ENCODE assay signal across 9 mouse cellular contexts in the genomic region with DNA sequence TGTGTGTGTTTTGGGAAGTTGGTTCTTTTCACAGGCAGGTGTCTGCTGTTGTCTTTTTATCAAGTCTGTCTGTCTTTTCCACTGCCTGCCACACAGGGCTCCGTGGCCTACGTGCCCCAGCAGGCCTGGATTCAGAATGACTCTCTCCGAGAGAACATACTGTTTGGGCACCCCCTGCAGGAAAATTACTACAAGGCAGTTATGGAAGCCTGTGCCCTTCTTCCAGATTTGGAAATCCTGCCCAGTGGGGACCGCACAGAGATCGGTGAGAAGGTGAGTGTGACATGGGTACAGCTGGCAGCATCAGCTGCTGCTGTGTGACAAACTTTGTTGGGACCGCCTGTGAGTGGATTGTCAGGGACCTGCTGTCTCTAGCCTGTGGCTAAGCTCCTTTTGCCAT.
DNase-seq lines count a peak whose midpoint lies in the region; ATAC-seq and TF ChIP-seq lines count a peak whose summit lies in the region.
"Had no signal": no experiment of that assay in that cellular context is flagged by ENCODE, and none has a peak within 500 bp of the region (broad histone marks: within the 10 kb centered on the region; RNA-seq: fewer than 3 reads in every experiment).

No protein-coding gene starts in this region.

- no peak overlapping the region for H3K27ac ChIP-seq in layer of hippocampus, adult 2 months
- no peak overlapping the region for H3K27ac ChIP-seq in forebrain, embryonic 10.5 days

- H3K4me3 ChIP-seq in layer of hippocampus, adult 2 months = no peak overlapping the region
- no peak overlapping the region for H3K4me3 ChIP-seq in forebrain, embryonic 10.5 days

- WGBS in forebrain, embryonic 10.5 days = 89% methylated on average over 6 of the region's 6 CpGs

- ATAC-seq in cerebellum, adult (ENCODE audit: insufficient number of reproducible peaks, low FRiP score, low TSS enrichment) = peak; percentile 62; the same call in 1 of the 2 replicates

- H3K9me3 ChIP-seq in forebrain, embryonic 10.5 days = no peaks in the 10 kb centered on the region

- H3K36me3 ChIP-seq in forebrain, embryonic 10.5 days (replicated peaks) = peaks cover 68% of the 10 kb centered on the region

- no peaks in the 10 kb centered on the region for H3K4me1 ChIP-seq in forebrain, embryonic 10.5 days

- H3K27me3 ChIP-seq in forebrain, embryonic 10.5 days (ENCODE audit: poor library complexity, severe bottlenecking) = no peaks in the 10 kb centered on the region

- TF ChIP-seq CTCF in layer of hippocampus, adult 2 months (conservative IDR thresholded peaks at IDR 0.05) = peak; percentile 55

- DNase-seq in cerebellum, adult 11 months = no peak
- DNase-seq in layer of hippocampus, adult 2 months (ENCODE audit: low spot score in 2 of 2) = no peak
- no peak for DNase-seq in layer of hippocampus, adult 11-12 months (ENCODE audit: low spot score)
- DNase-seq in cerebellum, postnatal 25 days = peak; percentile 33 to 51
- DNase-seq in kidney, postnatal 10 days = peak; percentile 23
- DNase-seq in natural killer cell, adult 2 months (ENCODE audit: low spot score in 2 of 2) = no peak
- no peak for DNase-seq in forebrain, embryonic 10.5 days (ENCODE audit: extremely low spot score, low spot score)
- DNase-seq: lung, adult 2 months had no signal

Comparison
In these comparisons a context has a peak if more than half of its experiments do, and no peak if none do; other contexts are left out.
1. DNase-seq: peak in cerebellum, postnatal 25 days (2 of 2) and kidney, postnatal 10 days (single experiment); none in cerebellum, adult 11 months (single experiment), layer of hippocampus, adult 2 months (0 of 2), layer of hippocampus, adult 11-12 months (single experiment), natural killer cell, adult 2 months (0 of 2) and forebrain, embryonic 10.5 days (single experiment).